Mouse (Mus musculus) kidney, postnatal 36 days (tissue): ENCODE data around the gene Ubac1.

Experiments
- DNase-seq, 2 experiments: peaks; one replicate each; pipeline ENCODE4 v3.0.0; 2021 to 2022; ENCODE audit warnings: mixed read lengths in 2 of 2

Ubac1 gene

GRCm38 (mm10) chr2:26022626-26023025, 1.1 kb upstream of the Ubac1 start:
- no peak for DNase-seq

DNA sequence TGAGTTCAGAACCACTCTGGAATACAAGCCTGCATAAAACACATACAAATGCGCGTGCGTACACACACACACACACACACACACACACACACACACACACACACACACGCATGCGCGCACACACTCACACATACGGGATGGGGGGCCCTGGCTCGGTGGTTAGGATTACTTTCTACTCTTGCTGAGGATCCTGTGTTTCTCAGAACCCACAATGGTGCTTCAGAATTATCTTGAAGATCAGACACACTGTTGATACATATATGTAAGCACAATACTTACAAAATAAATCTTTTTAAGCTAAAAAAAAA, 665 bp upstream of the Ubac1 start:
- no peak for DNase-seq

GRCm38 (mm10) chr2:26020714-26021560, 610 bp downstream of the Ubac1 start:
- peak; percentile 34 to 63 for DNase-seq

DNA sequence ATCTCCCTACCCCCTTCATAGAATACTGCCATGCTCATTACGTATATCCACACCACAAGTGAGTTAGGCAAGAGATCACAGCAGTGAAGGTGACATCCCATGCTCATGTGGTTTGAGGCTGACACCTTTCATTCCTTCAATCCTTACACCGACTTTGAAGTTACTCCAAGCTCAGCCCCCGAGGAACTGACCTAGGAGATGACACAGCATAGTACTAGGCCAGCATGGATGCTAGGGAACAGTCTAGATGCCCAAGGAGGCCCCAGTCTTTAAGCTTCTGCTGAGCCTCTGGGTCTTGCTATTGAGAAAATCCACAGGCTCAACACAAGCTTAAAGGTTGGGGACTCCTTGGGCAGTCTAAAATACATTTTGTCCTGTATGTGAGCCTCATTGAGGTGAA, 1.6 kb downstream of the Ubac1 start:
- no peak for DNase-seq

DNA sequence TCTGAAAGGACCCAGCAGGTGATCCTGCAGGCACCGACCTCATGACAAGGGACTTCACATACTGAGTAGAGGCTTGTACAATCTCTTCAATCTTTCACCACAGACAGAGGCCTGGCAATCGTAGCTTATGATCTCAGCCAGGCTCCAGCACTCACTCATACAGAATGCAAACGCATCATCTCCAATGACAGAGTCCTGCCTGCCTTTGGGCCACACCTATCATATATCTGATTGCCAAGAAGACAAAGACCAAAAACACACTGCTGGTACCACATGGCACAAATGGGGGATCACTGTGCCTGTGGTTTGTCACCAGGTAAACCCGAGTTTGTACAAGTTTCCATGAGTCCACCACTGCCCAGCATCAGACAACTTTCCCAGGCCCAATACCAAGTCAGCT, 4.2 kb downstream of the Ubac1 start:
- no peak for DNase-seq

DNA sequence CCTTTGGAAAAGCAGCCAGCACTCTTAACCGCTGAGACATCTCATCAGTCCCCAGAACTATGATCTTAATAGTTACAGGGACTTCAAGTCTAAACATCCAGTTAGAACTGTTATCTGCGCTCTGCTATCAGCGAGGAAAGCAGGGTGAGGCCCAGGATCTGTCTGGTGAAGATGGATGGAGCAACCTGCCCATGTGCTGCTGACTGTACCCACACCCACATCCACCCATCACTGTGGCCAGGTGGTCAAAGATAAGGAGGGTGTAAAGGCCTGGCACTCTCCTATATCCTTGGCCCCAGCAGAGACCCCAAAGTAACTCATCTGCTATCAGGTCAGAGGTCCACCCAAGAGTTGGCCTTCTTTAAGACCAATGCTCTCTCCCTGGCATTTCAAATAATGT, 7.9 kb downstream of the Ubac1 start:
- no peak for DNase-seq

DNA sequence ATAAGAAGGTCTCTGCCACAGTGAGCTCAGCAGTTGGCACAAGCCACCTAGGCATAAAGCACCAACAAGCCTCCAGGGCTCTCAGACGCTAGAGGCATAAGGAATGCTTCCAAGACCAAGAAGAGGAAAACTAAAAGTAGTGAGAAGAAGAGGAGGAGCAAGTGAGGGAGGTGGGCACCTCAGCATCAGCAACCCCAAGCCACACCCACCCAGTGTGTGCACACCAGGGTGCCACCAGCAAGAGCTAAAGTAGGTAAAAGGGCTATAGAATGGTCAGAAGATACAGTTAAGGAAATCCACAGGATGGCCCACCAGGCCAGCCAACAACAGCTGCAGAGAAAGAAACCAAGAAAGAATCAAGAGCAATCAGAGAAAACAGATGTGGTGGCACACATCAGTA, 10.1 kb downstream of the Ubac1 start:
- DNase-seq: no peak

- DNase-seq: peak in 1 of 2 experiments; percentile 14
Observed at GRCm38 (mm10) chr2:26002001-26002400, 19.5 kb downstream of the Ubac1 start.

- DNase-seq: no peak
Observed at GRCm38 (mm10) chr2:26001136-26001535, 20.4 kb downstream of the Ubac1 start.

GRCm38 (mm10) chr2:25997716-25998115, 23.8 kb downstream of the Ubac1 start:
- peak in 1 of 2 experiments; percentile 17 for DNase-seq

- DNase-seq: no peak
Observed at GRCm38 (mm10) chr2:25994791-25995190, 26.8 kb downstream of the Ubac1 start.

DNA sequence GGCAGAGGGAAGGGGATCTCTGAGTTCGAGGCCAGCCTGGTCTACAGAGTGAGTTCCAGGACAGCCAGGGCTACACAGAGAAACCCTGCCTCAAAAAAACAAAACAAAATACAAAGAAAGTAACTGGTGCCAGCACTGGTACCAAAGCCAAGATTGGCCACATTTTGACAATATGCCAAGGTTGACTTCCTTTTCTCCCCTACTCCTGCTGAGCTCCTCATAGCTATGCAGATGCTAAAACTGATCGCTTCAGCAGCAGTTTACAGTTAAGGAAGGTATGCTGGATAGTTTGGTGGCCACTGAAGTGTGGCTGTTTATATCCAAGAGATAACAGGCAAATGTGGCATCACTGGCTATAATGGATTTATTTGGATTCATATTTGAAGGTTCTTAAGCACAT, 29.3 kb downstream of the Ubac1 start:
- no peak for DNase-seq

DNA sequence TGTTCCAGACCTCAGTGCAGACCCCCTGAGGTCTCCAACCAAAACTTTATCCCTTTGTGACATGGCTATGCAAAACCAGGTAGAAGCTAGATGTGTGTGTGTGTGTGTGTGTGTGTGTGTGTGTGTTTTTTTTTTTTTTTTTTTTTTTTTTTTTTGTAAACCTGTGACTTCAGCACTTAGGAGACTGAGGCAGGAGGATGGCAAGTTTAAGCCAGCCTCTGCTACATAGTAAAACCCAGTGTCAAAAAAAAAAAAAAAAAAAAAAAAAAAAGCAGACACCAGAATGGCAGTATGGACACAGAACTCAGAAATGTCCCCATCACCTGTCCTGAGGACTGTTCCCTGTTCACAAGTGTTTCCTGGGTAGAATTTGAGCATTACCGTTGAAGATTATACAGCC, 31.9 kb downstream of the Ubac1 start:
- DNase-seq: no peak

GRCm38 (mm10) chr2:25987817-25988216, 33.7 kb downstream of the Ubac1 start:
- DNase-seq: no peak

DNA sequence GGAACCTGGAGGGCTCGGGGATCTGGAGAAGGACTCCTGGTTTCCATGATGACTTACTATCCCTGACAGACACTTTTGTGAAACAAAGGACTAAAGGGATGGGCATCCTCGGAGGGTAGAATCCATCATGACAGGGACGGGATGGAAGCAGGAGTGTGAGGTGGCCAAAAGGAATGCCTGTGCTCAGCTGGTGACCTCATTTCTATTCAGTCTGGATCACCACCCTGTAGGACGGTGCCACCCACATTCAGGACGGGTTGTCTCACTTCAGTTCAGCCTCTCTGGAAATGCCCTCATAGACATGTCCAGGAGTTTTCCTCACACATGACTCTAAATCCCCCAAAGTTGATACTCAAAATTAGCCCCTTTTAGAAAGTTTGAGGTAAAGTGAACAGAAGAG, 34.9 kb downstream of the Ubac1 start:
- DNase-seq: no peak

GRCm38 (mm10) chr2:25983159-25983907, 38.2 kb downstream of the Ubac1 start, which contains the start of gene Camsap1:
Gene Camsap1 (minus strand): TSS chr2:25983282.
- peak; percentile 100 for DNase-seq

DNA sequence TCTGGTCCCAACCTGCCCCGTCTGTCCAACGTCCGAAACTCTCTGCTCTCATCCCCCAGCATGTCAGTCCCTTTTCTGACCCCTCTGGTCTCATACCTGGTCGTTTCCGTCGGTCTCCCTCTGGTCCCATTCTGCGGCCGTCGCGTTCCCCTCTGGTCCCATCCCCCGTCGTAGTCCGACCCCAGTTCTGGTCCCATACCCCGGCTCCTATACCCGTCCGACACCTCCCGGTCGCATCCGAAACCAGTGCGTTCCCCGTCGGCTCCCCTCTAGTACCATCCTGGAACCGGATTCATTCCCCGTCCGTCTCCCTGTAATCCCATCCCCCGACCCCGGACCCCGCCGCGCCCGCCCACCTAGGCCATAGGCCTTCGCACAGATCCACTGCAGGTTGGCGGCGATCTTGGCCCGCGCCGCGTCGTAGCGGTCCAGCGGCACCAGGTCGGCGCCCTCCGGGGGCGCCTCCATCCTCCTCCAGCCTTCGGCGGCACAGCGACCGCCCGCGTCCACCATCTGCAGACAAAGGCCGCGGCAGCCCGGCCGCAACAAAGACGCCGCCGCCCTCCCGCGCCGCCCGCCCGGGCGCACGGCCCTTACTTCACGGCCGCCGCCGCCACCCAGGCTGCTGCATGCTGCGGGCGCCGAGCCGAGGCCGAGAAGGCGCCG, 39.0 kb downstream of the Ubac1 start:
- DNase-seq: peak in 1 of 2 experiments; percentile 14

GRCm38 (mm10) chr2:25982052-25982425, 39.5 kb downstream of the Ubac1 start:
- peak; percentile 56 to 82 for DNase-seq

DNA sequence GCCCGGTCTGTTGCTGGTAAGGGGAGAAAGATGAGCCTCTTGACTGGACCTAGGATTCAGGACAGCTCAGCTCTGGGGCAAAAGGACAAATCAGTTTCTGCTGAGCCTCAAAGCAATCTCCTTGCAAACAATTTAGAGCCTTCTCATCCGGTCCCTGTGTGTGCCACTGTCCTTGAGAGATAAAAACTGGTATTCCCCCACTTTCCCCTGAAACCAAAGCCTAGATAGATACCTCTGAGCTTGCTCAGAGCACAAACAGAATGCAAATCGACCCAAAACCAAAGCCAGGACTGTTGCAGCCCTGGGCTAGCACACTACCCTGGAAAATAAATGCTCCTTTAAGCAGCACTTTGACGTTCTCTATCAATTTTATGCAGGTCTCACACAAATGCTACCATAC, 42.5 kb downstream of the Ubac1 start:
- no peak for DNase-seq

DNA sequence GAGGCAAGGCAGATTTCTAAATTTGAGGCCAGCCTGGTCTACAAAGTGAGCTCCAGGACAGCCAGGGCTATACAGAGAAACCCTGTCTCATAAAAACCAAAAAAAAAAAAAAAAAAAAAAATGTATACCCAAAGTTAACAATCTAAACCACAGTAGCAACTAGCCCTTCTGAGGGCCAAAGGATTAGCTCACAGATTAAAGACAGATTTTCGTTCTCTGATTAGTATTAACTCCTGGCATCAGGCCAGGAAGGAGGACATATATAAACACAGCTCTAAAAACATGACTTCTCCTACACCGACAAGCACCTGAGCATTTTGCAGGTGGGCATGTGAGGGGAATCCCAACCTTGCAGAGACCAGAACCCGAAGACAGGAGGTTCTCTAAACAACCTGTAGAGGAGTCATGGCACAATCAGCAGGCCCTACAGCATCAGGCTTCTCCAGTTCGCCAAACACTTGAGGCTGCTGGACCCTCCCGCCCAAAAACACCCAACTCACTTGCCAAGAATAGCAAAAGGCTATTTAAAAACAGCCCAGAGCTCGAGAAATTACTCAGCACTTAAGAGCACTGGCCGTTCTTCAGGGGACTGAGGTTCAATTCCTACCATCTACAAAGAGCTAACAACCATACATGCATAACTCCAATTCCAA, 43.8 kb downstream of the Ubac1 start:
- DNase-seq: no peak

DNA sequence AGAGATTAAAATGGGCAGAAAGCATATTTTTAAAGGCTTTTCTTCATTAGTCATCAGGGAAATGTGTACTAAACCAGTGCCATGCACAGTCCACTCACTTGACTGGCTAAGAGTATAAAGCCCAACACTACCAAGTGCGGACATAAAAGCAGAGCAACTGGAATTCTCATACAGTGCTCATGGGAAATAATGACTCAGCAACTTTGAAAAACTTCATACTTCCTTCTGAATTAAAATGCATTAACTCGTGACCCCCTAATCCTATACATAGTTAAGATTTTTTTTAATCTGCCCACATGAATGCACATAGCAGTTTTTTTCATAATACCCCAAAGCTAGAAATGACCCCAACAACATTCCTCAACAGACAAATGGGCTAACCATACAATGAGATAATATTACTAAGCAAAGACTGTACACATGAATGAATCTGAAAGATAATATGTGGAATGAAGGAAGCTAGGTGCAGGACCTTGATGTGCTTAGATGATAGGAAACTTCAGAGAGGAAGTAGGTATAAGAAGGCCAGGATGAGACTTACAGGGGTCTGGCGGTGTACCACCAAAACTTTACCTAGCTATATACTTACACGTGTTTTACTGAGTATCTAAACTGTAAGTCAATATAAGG, 46.3 kb downstream of the Ubac1 start:
- no peak for DNase-seq

GRCm38 (mm10) chr2:25970426-25970825, 51.1 kb downstream of the Ubac1 start:
- peak; percentile 13 to 41 for DNase-seq

GRCm38 (mm10) chr2:25969319-25969718, 52.2 kb downstream of the Ubac1 start:
- DNase-seq: no peak
